Mouse (Mus musculus): ENCODE results near the gene Atad5. TPM values are rescaled to one million over a fixed set of nuclear protein-coding genes. Genes with fewer than 3 reads are reported as not detected.

Gene Atad5
- polyA plus RNA-seq (2015; fragmentation: Nextera tagmentation; extraction: Ambion mirVana) = 1.7 and 2.0 TPM in 2 replicates

GRCm38 (mm10) chr11:80088917-80089816 lies at the start of gene Atad5:
Gene Atad5, plus strand, starts transcription at chr11:80089400.
- H3K4me3 ChIP-seq (ENCODE audit: low read depth, low read length) = peak within 1 kb of the TSS; percentile 77
- ATAC-seq (peak; percentile 79), DNase-seq (ENCODE audit: low spot score) (peak; percentile 92)
- peak within 1 kb of the TSS; percentile 77 for H3K9ac ChIP-seq (replicated peaks; ENCODE audit: low read depth)
- no peak within 1 kb of the TSS for H3K27ac ChIP-seq (ENCODE audit: low read length)
- no peaks in the 10 kb centered on the region for H3K36me3 ChIP-seq (ENCODE audit: insufficient read depth, low read length)
- WGBS = 4% methylated on average over 56 of the region's 57 CpGs
- H3K9me3 ChIP-seq (ENCODE audit: low read length) = no peaks in the 10 kb centered on the region
- H3K4me2 ChIP-seq (replicated peaks; ENCODE audit: low read depth, low read length) = peak within 1 kb of the TSS; percentile 92
- H3K27me3 ChIP-seq (replicated peaks; ENCODE audit: insufficient read depth, low read length) = no peaks in the 10 kb centered on the region
- TF ChIP-seq EP300 (IDR thresholded peaks at IDR 0.05) = no peak
- TF ChIP-seq CTCF (IDR thresholded peaks at IDR 0.05) = no peak
- peaks cover 4% of the 10 kb centered on the region; the same call in 1 of the 2 replicates for H3K4me1 ChIP-seq (ENCODE audit: insufficient read depth, low read depth, low read length)

- TF ChIP-seq CTCF (IDR thresholded peaks at IDR 0.05) = peak; percentile 84
- TF ChIP-seq EP300 (IDR thresholded peaks at IDR 0.05) = no peak
- DNase-seq (ENCODE audit: low spot score) = peak; percentile 76
- H3K36me3 ChIP-seq (ENCODE audit: insufficient read depth, low read length) = 0 out of 2 replicates have a peak, but pooled peaks cover 3% of the 10 kb centered on the region
- 48% methylated on average over 10 of the region's 10 CpGs for WGBS
- H3K9me3 ChIP-seq (ENCODE audit: low read length) = no peaks in the 10 kb centered on the region
- H3K9ac ChIP-seq (replicated peaks; ENCODE audit: low read depth) = no peak overlapping the region
- ATAC-seq = peak; percentile 50; the same call in 1 of the 2 replicates
- no peak overlapping the region for H3K4me2 ChIP-seq (replicated peaks; ENCODE audit: low read depth, low read length)
- H3K27me3 ChIP-seq (replicated peaks; ENCODE audit: insufficient read depth, low read length) = no peaks in the 10 kb centered on the region
- H3K4me3 ChIP-seq (ENCODE audit: low read depth, low read length) = no peak overlapping the region
- H3K4me1 ChIP-seq (ENCODE audit: insufficient read depth, low read depth, low read length) = no peaks in the 10 kb centered on the region
- H3K27ac ChIP-seq (ENCODE audit: low read length) = no peak overlapping the region
Measured at GRCm38 (mm10) chr11:80042615-80043418, 46.4 kb upstream of the Atad5 start.

- Histone ChIP-seq H3K4me1 (ENCODE audit: insufficient read depth, low read depth, low read length) (no peaks in the 10 kb centered on the region), H3K9ac (replicated peaks; ENCODE audit: low read depth) (no peak overlapping the region), H3K27ac (ENCODE audit: low read length) (no peak overlapping the region), H3K27me3 (replicated peaks; ENCODE audit: insufficient read depth, low read length) (no peaks in the 10 kb centered on the region), H3K4me3 (ENCODE audit: low read depth, low read length) (no peak overlapping the region), H3K4me2 (replicated peaks; ENCODE audit: low read depth, low read length) (no peak overlapping the region), H3K9me3 (ENCODE audit: low read length) (no peaks in the 10 kb centered on the region), H3K36me3 (ENCODE audit: insufficient read depth, low read length) (0 out of 2 replicates have a peak, but pooled peaks cover 3% of the 10 kb centered on the region)
- WGBS = 84% methylated on average over 8 of the region's 8 CpGs
- ATAC-seq = no peak
- no peak for TF ChIP-seq CTCF (IDR thresholded peaks at IDR 0.05)
- TF ChIP-seq EP300 (IDR thresholded peaks at IDR 0.05) = no peak
- DNase-seq (ENCODE audit: low spot score) = no peak
Measured at GRCm38 (mm10) chr11:80043419-80043817, 45.8 kb upstream of the Atad5 start.

- H3K36me3 ChIP-seq (ENCODE audit: insufficient read depth, low read length) = 0 out of 2 replicates have a peak, but pooled peaks cover 10% of the 10 kb centered on the region
- H3K4me2 ChIP-seq (replicated peaks; ENCODE audit: low read depth, low read length) = no peak overlapping the region
- TF ChIP-seq EP300 (IDR thresholded peaks at IDR 0.05) (no peak), CTCF (IDR thresholded peaks at IDR 0.05) (no peak)
- ATAC-seq (no peak), DNase-seq (ENCODE audit: low spot score) (no peak)
- no peaks in the 10 kb centered on the region for H3K27me3 ChIP-seq (replicated peaks; ENCODE audit: insufficient read depth, low read length)
- WGBS = 50% methylated on average over 7 of the region's 7 CpGs
- H3K4me1 ChIP-seq (ENCODE audit: insufficient read depth, low read depth, low read length) = no peaks in the 10 kb centered on the region
- H3K4me3 ChIP-seq (ENCODE audit: low read depth, low read length) = no peak overlapping the region
- H3K27ac ChIP-seq (ENCODE audit: low read length) = no peak overlapping the region
- no peaks in the 10 kb centered on the region for H3K9me3 ChIP-seq (ENCODE audit: low read length)
- H3K9ac ChIP-seq (replicated peaks; ENCODE audit: low read depth) = no peak overlapping the region
Measured at GRCm38 (mm10) chr11:80046856-80047255, 42.3 kb upstream of the Atad5 start.

GRCm38 (mm10) chr11:80050088-80050487 lies 39.1 kb upstream of the Atad5 start:
- peak; percentile 21 for DNase-seq (ENCODE audit: low spot score)
- H3K36me3 ChIP-seq (ENCODE audit: insufficient read depth, low read length) = peaks cover 17% of the 10 kb centered on the region; the same call in 1 of the 2 replicates
- H3K9ac ChIP-seq (replicated peaks; ENCODE audit: low read depth) = no peak overlapping the region
- no peaks in the 10 kb centered on the region for H3K9me3 ChIP-seq (ENCODE audit: low read length)
- H3K27ac ChIP-seq (ENCODE audit: low read length) = 0 out of 2 replicates have a peak overlapping the region, but pooled peaks have one; percentile 0
- WGBS = 42% methylated on average over 2 of the region's 2 CpGs
- peak; percentile 34; the same call in 1 of the 2 replicates for ATAC-seq
- no peak overlapping the region for H3K4me3 ChIP-seq (ENCODE audit: low read depth, low read length)
- no peak for TF ChIP-seq CTCF (IDR thresholded peaks at IDR 0.05)
- TF ChIP-seq EP300 (IDR thresholded peaks at IDR 0.05) = peak; percentile 33; the same call in 1 of the 2 replicates
- no peak overlapping the region for H3K4me2 ChIP-seq (replicated peaks; ENCODE audit: low read depth, low read length)
- H3K27me3 ChIP-seq (replicated peaks; ENCODE audit: insufficient read depth, low read length) = no peaks in the 10 kb centered on the region
- H3K4me1 ChIP-seq (ENCODE audit: insufficient read depth, low read depth, low read length) = no peaks in the 10 kb centered on the region

- 71% methylated on average over 7 of the region's 7 CpGs for WGBS
- Histone ChIP-seq H3K27me3 (replicated peaks; ENCODE audit: insufficient read depth, low read length) (no peaks in the 10 kb centered on the region), H3K36me3 (ENCODE audit: insufficient read depth, low read length) (peaks cover 33% of the 10 kb centered on the region), H3K9me3 (ENCODE audit: low read length) (no peaks in the 10 kb centered on the region), H3K4me1 (ENCODE audit: insufficient read depth, low read depth, low read length) (no peaks in the 10 kb centered on the region), H3K9ac (replicated peaks; ENCODE audit: low read depth) (no peak overlapping the region), H3K4me3 (ENCODE audit: low read depth, low read length) (no peak overlapping the region), H3K27ac (ENCODE audit: low read length) (peak overlapping the region; percentile 78), H3K4me2 (replicated peaks; ENCODE audit: low read depth, low read length) (no peak overlapping the region)
- DNase-seq (ENCODE audit: low spot score) (no peak), ATAC-seq (no peak)
- no peak for TF ChIP-seq CTCF (IDR thresholded peaks at IDR 0.05)
- no peak for TF ChIP-seq EP300 (IDR thresholded peaks at IDR 0.05)
Measured at GRCm38 (mm10) chr11:80052456-80052855, 36.7 kb upstream of the Atad5 start.

All from lung, postnatal 0 days (tissue).